Comparison of ENCODE assay signal across 16 mouse cellular contexts in the genomic region with DNA sequence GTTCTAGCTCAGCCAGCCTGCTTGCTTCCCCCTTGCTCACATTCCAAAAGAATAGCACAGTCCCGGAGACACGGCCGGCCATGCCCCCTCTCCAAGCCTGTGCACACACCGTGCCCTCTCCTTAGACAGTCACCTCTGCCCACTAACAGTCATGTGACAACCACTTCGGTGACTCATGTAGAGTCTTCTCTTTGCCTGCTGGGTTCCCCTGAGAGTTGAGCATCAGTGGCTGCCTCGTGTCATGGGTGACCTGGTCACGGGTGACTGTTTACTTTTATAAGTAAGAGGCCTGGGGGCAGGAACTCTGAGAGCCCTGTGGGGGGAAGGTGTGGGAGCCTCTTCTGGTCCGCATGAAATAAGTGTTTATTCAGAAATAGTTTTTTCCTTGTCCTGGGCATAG. TPM values are rescaled to one million over a fixed set of nuclear protein-coding genes. Genes with fewer than 3 reads are reported as not detected.
DNase-seq lines count a peak whose midpoint lies in the region; ATAC-seq and TF ChIP-seq lines count a peak whose summit lies in the region.
"Had no signal": no experiment of that assay in that cellular context is flagged by ENCODE, and none has a peak within 500 bp of the region (broad histone marks: within the 10 kb centered on the region; RNA-seq: fewer than 3 reads in every experiment).

No protein-coding gene starts in this region.

- no peak overlapping the region for H3K9ac ChIP-seq in neural tube, embryonic 12.5 days
- H3K9ac ChIP-seq in hindbrain, embryonic 12.5 days, result no peak overlapping the region
- no peak overlapping the region for H3K9ac ChIP-seq in neural tube, embryonic 14.5 days (replicated peaks; ENCODE audit: low read depth, low read length)
- H3K9ac ChIP-seq: embryonic facial prominence, embryonic 13.5 days; limb, embryonic 15.5 days; lung, embryonic 15.5 days; stomach, embryonic 15.5 days had no signal

- no peak for TF ChIP-seq POLR2A in kidney, adult 2 months (IDR thresholded peaks at IDR 0.05; ENCODE audit: low read depth, low read length)

- H3K4me2 ChIP-seq in neural tube, embryonic 12.5 days (replicated peaks), result no peak overlapping the region
- H3K4me2 ChIP-seq in hindbrain, embryonic 12.5 days (replicated peaks), result no peak overlapping the region
- no peak overlapping the region for H3K4me2 ChIP-seq in neural tube, embryonic 14.5 days (ENCODE audit: low read depth, low read length)
- H3K4me2 ChIP-seq: embryonic facial prominence, embryonic 13.5 days; limb, embryonic 15.5 days; lung, embryonic 15.5 days; stomach, embryonic 15.5 days had no signal

- no peak overlapping the region for H3K4me3 ChIP-seq in neural tube, embryonic 12.5 days
- no peak overlapping the region for H3K4me3 ChIP-seq in hindbrain, embryonic 12.5 days
- no peak overlapping the region for H3K4me3 ChIP-seq in neural tube, embryonic 14.5 days (ENCODE audit: low read depth, low read length)
- no peak overlapping the region for H3K4me3 ChIP-seq in kidney, adult 2 months (ENCODE audit: insufficient read depth, low read depth, low read length)
- H3K4me3 ChIP-seq: embryonic facial prominence, embryonic 13.5 days; limb, embryonic 15.5 days; lung, embryonic 15.5 days; stomach, embryonic 15.5 days had no signal

- H3K4me1 ChIP-seq in neural tube, embryonic 12.5 days, result peaks cover 91% of the 10 kb centered on the region
- peaks cover 87% of the 10 kb centered on the region for H3K4me1 ChIP-seq in hindbrain, embryonic 12.5 days
- peaks cover 40% of the 10 kb centered on the region for H3K4me1 ChIP-seq in neural tube, embryonic 14.5 days (ENCODE audit: control insufficient read depth, insufficient read depth, low read length)
- H3K4me1 ChIP-seq in kidney, adult 2 months (ENCODE audit: control insufficient read depth, insufficient read depth, low read length), result no peaks in the 10 kb centered on the region
- H3K4me1 ChIP-seq: embryonic facial prominence, embryonic 13.5 days; lung, embryonic 15.5 days; stomach, embryonic 15.5 days had no signal

- no peak for TF ChIP-seq CTCF in kidney, adult 2 months (conservative IDR thresholded peaks at IDR 0.05; ENCODE audit: insufficient read depth, insufficient read length, low read depth, low read length)

- ATAC-seq in neural tube, embryonic 12.5 days (ENCODE audit: low FRiP score, low read depth), result no peak
- no peak for ATAC-seq in hindbrain, embryonic 12.5 days (ENCODE audit: low FRiP score)
- ATAC-seq in neural tube, embryonic 14.5 days (ENCODE audit: low read depth), result no peak

- no peaks in the 10 kb centered on the region for H3K9me3 ChIP-seq in neural tube, embryonic 12.5 days
- H3K9me3 ChIP-seq in hindbrain, embryonic 12.5 days (replicated peaks), result no peaks in the 10 kb centered on the region
- H3K9me3 ChIP-seq in neural tube, embryonic 14.5 days (ENCODE audit: control insufficient read depth, low read length), result no peaks in the 10 kb centered on the region
- H3K9me3 ChIP-seq: embryonic facial prominence, embryonic 13.5 days; limb, embryonic 15.5 days; lung, embryonic 15.5 days; stomach, embryonic 15.5 days had no signal

- DNase-seq in neural tube, embryonic 10.5 days (ENCODE audit: extremely low spot score, low spot score), result no peak
- peak; percentile 53 for DNase-seq in adipocyte (ENCODE audit: low spot score)
- DNase-seq in kidney, adult 2 months, result no peak
- no peak for DNase-seq in layer of hippocampus, adult 9-10 months (ENCODE audit: low spot score)
- no peak for DNase-seq in testis, postnatal 14 days (ENCODE audit: low spot score)
- DNase-seq: heart, adult 18-20 months; heart, postnatal 4 days; right cerebral cortex, adult 18-20 months had no signal

- peaks cover 13% of the 10 kb centered on the region for H3K36me3 ChIP-seq in neural tube, embryonic 12.5 days
- peaks cover 10% of the 10 kb centered on the region; the same call in 1 of the 2 replicates for H3K36me3 ChIP-seq in hindbrain, embryonic 12.5 days
- H3K36me3 ChIP-seq in neural tube, embryonic 14.5 days (ENCODE audit: control insufficient read depth, insufficient read depth, low read length), result peaks cover 11% of the 10 kb centered on the region
- no peaks in the 10 kb centered on the region for H3K36me3 ChIP-seq in kidney, adult 2 months (ENCODE audit: control insufficient read depth, insufficient read depth, low read length)
- H3K36me3 ChIP-seq: embryonic facial prominence, embryonic 13.5 days; limb, embryonic 15.5 days; lung, embryonic 15.5 days; stomach, embryonic 15.5 days had no signal

- peaks cover 6% of the 10 kb centered on the region for H3K27me3 ChIP-seq in neural tube, embryonic 12.5 days (replicated peaks)
- peaks cover 20% of the 10 kb centered on the region for H3K27me3 ChIP-seq in hindbrain, embryonic 12.5 days
- no peaks in the 10 kb centered on the region for H3K27me3 ChIP-seq in neural tube, embryonic 14.5 days (ENCODE audit: control insufficient read depth, insufficient read depth, low read length)
- no peaks in the 10 kb centered on the region for H3K27me3 ChIP-seq in kidney, adult 2 months (replicated peaks; ENCODE audit: control insufficient read depth, insufficient read depth, low read length)

- peak overlapping the region; percentile 96; the same call in 1 of the 2 replicates for H3K27ac ChIP-seq in neural tube, embryonic 12.5 days
- H3K27ac ChIP-seq in hindbrain, embryonic 12.5 days, result peak overlapping the region; percentile 97
- peak overlapping the region; percentile 89 for H3K27ac ChIP-seq in neural tube, embryonic 14.5 days (ENCODE audit: low read depth, low read length)
- no peak overlapping the region for H3K27ac ChIP-seq in kidney, adult 2 months (ENCODE audit: insufficient read depth, low read depth, low read length)
- H3K27ac ChIP-seq: embryonic facial prominence, embryonic 13.5 days; kidney, postnatal 0 days; limb, embryonic 15.5 days; lung, embryonic 15.5 days; stomach, embryonic 15.5 days had no signal

- 57% methylated on average over 8 of the region's 8 CpGs for WGBS in neural tube, embryonic 12.5 days
- WGBS in hindbrain, embryonic 12.5 days, result 37% methylated on average over 8 of the region's 8 CpGs
- WGBS in neural tube, embryonic 14.5 days, result 46% methylated on average over 8 of the region's 8 CpGs
- WGBS in kidney, adult 2 months, result 43% methylated on average over 8 of the region's 8 CpGs

RNA-seq across cellular contexts. Expression of gene Rhbg, which starts 20.5 kb away (rescaled TPM):
- 0.32 and 0.79 TPM in 2 replicates for polyA plus RNA-seq in neural tube, embryonic 12.5 days (2016; fragmentation: Nextera tagmentation; extraction: Ambion mirVana)
- polyA plus RNA-seq in hindbrain, embryonic 12.5 days (2016; fragmentation: Nextera tagmentation; extraction: Ambion mirVana), result 0.23 and 0.25 TPM in 2 replicates
- 0.51 and 0.85 TPM in 2 replicates for polyA plus RNA-seq in neural tube, embryonic 14.5 days (2014; fragmentation: Nextera tagmentation; extraction: Ambion mirVana)
- 94.4 and 106 TPM in 2 replicates for polyA plus RNA-seq in kidney, adult 2 months (2012; rRNA removed)

RNA-seq across cellular contexts. Expression of gene Gm38392, which starts 53.0 kb away (rescaled TPM):
- 0.27 TPM in 1 of 2 replicates, not detected in the other for polyA plus RNA-seq in neural tube, embryonic 12.5 days (2016; fragmentation: Nextera tagmentation; extraction: Ambion mirVana)
- polyA plus RNA-seq in hindbrain, embryonic 12.5 days (2016; fragmentation: Nextera tagmentation; extraction: Ambion mirVana), result 0.22 TPM in 1 of 2 replicates, not detected in the other
- polyA plus RNA-seq in neural tube, embryonic 14.5 days (2014; fragmentation: Nextera tagmentation; extraction: Ambion mirVana), result 0.72 TPM in 1 of 2 replicates, not detected in the other
- polyA plus RNA-seq in kidney, adult 2 months (2012; rRNA removed), result 0.22 and 0.23 TPM in 2 replicates

Comparison
In these comparisons a context has a peak if more than half of its experiments do, and no peak if none do; other contexts are left out.
1. RNA of gene Rhbg, which starts 20.5 kb away (polyA plus RNA-seq): 94.4 to 106 TPM in kidney, adult 2 months; 0.51 to 0.85 TPM in neural tube, embryonic 14.5 days, 0.32 to 0.79 TPM in neural tube, embryonic 12.5 days and 0.23 to 0.25 TPM in hindbrain, embryonic 12.5 days; every median in the first group is over 10 times any median in the second.